Mouse (Mus musculus) megakaryocyte, adult 5-6 weeks (primary cell): ENCODE data around the gene Vmn2r63. TPM values are rescaled to one million over a fixed set of nuclear protein-coding genes. Genes with fewer than 3 reads are reported as not detected.
"Not testable (repeated sequence)": the region's sequence is repeated elsewhere in the genome, so short reads cannot be mapped to it uniquely, and the experiment has no call there.

ENCODE experiments used
- ATAC-seq: 2 replicates; pipeline ENCODE4 v1.8.0; 2016; ENCODE audit warnings: mild to moderate bottlenecking, inconsistent platforms; ENCODE audit not compliant: poor library complexity, severe bottlenecking
- total RNA-seq, 2 experiments: library from RNA; stranded (forward) in 1 of 2; stranded (reverse) in 1 of 2; fragments of 153-499, 151-499 nt in 1 of 2; fragments of 221-1000, 200-1000 nt in 1 of 2; gene quantifications; 2 replicates each; pipeline versions ENCODE4 v1.2.3 to v1.2.4; 2015 to 2017

Vmn2r63 gene
- total RNA-seq (2015) (not detected in 2 replicates), total RNA-seq (2017) (not detected in 2 replicates)

DNA sequence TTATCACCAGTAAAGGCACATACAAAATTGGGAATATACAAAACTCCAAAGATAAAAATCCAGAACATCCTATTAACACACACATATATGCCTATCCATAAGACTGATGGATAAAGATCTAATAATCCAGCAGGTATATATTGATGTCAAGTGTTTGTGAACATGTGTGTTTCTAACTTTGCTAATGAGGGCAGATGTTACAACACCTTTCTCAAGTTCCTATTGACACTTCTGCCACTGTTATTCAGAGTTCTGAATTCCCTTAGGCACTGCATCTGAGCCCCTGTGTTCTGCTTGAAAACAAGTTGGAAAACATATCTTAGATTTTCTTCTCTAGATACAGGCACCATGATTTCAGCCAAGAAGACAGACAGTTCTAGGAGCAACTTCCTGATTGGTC, at the start of gene Vmn2r63:
TSS of gene Vmn2r63 (minus strand) at position 101 of the 400 bp plus-strand sequence.
- not testable (repeated sequence) for ATAC-seq

DNA sequence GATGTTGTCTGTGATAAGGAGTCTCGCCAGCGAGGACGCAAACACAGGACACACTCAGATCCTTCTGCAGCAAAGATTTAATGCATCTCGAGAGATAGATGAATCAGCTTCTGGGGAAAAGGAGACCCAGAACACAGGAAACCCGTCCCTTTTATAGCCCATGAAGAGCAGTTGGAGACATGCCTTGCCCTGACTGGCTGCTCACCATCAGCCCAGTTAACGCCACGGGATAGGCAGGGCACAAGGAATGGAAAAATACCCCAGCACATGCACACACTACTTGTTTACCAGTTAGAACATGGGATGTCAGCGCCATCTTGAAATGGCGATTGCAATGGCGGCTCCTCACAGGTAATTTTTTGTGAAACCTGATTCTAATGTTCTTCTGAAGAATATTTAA, 47.1 kb upstream of the Vmn2r63 start:
- ATAC-seq = no peak

- ATAC-seq = peak; percentile 100
Observed at GRCm38 (mm10) chr7:42980098-42980497, 46.5 kb upstream of the Vmn2r63 start.

DNA sequence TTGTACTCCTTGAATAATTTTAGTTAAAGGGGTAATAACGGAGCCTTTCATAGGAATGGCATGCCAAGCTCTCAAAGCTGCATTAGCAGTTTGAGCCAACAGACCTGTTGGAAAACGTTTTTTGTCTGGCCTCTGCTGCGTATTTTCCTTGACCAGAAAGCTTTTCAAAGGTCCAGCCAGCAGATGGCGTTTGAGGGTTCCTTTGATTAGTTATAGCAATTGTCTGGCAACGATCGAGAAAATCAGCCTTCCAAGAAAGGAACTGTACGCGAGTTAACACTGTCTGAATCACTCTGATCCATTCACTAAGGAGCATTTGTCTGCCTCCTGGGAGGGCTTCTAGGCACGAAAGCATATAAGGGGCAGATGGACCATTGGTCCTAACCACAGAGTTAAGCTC, 31.6 kb upstream of the Vmn2r63 start:
- ATAC-seq = no peak

DNA sequence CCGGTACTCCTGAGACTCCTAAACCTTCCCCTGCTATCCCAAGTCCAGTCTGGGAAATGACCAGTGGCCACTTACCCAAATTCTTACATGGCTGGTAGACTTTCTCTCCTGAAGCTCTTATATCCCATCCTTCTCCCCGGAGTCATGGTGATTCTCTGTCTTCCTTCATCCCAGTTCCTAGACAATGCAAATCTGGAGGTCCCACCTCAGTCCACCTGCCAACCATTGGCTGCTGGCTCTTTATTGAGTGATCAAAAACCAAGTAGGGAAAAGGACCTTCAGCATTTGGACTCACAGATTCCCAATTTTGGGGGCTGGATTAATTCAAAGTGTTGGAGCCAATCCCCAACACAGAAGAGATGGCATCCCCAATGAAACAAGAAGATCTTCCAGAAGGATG, 35.6 kb downstream of the Vmn2r63 start:
- ATAC-seq = not testable (repeated sequence)

DNA sequence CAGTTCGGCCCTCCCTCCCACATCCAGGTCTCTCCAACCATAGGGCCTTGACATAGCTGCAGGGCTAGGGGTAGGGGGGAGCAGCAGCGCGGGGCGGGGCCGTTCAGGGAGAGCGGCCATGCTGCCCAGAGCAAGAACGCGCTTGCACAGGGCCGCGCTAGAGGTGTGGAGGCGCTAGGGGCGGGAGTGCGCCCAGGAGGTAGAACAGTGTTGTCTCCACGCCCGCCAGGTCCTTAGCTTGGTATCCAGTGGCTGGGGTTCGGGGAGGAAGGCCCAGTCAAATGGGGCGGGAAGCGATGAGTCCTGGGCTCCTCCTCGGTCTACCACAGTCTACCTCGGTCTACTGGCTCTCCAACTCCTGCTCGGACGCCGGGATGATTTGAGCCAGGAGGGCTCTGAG, 55.5 kb downstream of the Vmn2r63 start:
- ATAC-seq = no peak

- ATAC-seq = not testable (repeated sequence)
Observed at GRCm38 (mm10) chr7:42866801-42867458, 66.7 kb downstream of the Vmn2r63 start, which contains the start of gene Gm2381. TSS of gene Gm2381 (minus strand) at chr7:42867234.

Other genes with a start within 250 kb of the Vmn2r63 start
- gene Zfp975, start 241.1 kb downstream of the Vmn2r63 start, total RNA-seq (2015) = 1.8 and 3.2 TPM in 2 replicates
- 2.0 and 2.3 TPM in 2 replicates for gene Zfp975, start 241.1 kb downstream of the Vmn2r63 start, total RNA-seq (2017)
- not detected in 2 replicates for gene Gm17067, start 206.8 kb downstream of the Vmn2r63 start, total RNA-seq (2015)
- not detected in 2 replicates for gene Gm17067, start 206.8 kb downstream of the Vmn2r63 start, total RNA-seq (2017)
- not detected in 2 replicates for gene Vmn2r62, start 140.3 kb downstream of the Vmn2r63 start, total RNA-seq (2015)
- gene Vmn2r62, start 140.3 kb downstream of the Vmn2r63 start, total RNA-seq (2017) = not detected in 2 replicates
- gene Gm2381, start 66.6 kb downstream of the Vmn2r63 start, total RNA-seq (2015) = not detected in 2 replicates
- not detected in 2 replicates for gene Gm2381, start 66.6 kb downstream of the Vmn2r63 start, total RNA-seq (2017)
- gene Gm9268, start 84.9 kb upstream of the Vmn2r63 start, total RNA-seq (2015) = not detected in 2 replicates
- gene Gm9268, start 84.9 kb upstream of the Vmn2r63 start, total RNA-seq (2017) = not detected in 2 replicates
- not detected in 2 replicates for gene Zfp936, start 180.4 kb upstream of the Vmn2r63 start, total RNA-seq (2015)
- gene Zfp936, start 180.4 kb upstream of the Vmn2r63 start, total RNA-seq (2017) = not detected in 2 replicates